8 mouse cellular contexts compared by ENCODE assay signal in genomic region chr9:64178610-64178973, GRCm38 (mm10). TPM values are rescaled to one million over a fixed set of nuclear protein-coding genes. Genes with fewer than 3 reads are reported as not detected.
DNase-seq lines count a peak whose midpoint lies in the region; ATAC-seq and TF ChIP-seq lines count a peak whose summit lies in the region.

No protein-coding gene starts in this region.

- peak overlapping the region; percentile 75 for H3K9ac ChIP-seq in heart, embryonic 15.5 days
- H3K9ac ChIP-seq in forebrain, embryonic 16.5 days (replicated peaks; ENCODE audit: low read depth, low read length): no peak overlapping the region
- H3K9ac ChIP-seq in liver, embryonic 16.5 days (ENCODE audit: low read depth, low read length): peak overlapping the region; percentile 84; the same call in 1 of the 2 replicates
- peak overlapping the region; percentile 76; the same call in 1 of the 2 replicates for H3K9ac ChIP-seq in stomach, postnatal 0 days (ENCODE audit: low read length)

- peak overlapping the region; percentile 88 for H3K27ac ChIP-seq in heart, embryonic 15.5 days
- H3K27ac ChIP-seq in forebrain, embryonic 16.5 days (ENCODE audit: low read length): peak overlapping the region; percentile 85
- H3K27ac ChIP-seq in liver, embryonic 16.5 days (ENCODE audit: low read length): peak overlapping the region; percentile 76
- H3K27ac ChIP-seq in stomach, postnatal 0 days (replicated peaks): peak overlapping the region; percentile 93

- WGBS in heart, embryonic 15.5 days: 33% methylated on average over 3 of the region's 3 CpGs
- WGBS in forebrain, embryonic 16.5 days: 48% methylated on average over 3 of the region's 3 CpGs
- 31% methylated on average over 3 of the region's 3 CpGs for WGBS in liver, embryonic 16.5 days (ENCODE audit: insufficient replicate concordance)
- WGBS in stomach, postnatal 0 days: 45% methylated on average over 3 of the region's 3 CpGs

- peak; percentile 63 for TF ChIP-seq CTCF in stomach, postnatal 0 days (IDR thresholded peaks at IDR 0.05; ENCODE audit: low read depth)

- H3K9me3 ChIP-seq in heart, embryonic 15.5 days (replicated peaks): no peaks in the 10 kb centered on the region
- no peaks in the 10 kb centered on the region for H3K9me3 ChIP-seq in forebrain, embryonic 16.5 days (ENCODE audit: control insufficient read depth, low read length)
- H3K9me3 ChIP-seq in liver, embryonic 16.5 days (replicated peaks; ENCODE audit: control insufficient read depth, low read length): no peaks in the 10 kb centered on the region
- no peaks in the 10 kb centered on the region for H3K9me3 ChIP-seq in stomach, postnatal 0 days (ENCODE audit: control insufficient read depth, low read length)

- H3K27me3 ChIP-seq in heart, embryonic 15.5 days: no peaks in the 10 kb centered on the region
- no peaks in the 10 kb centered on the region for H3K27me3 ChIP-seq in forebrain, embryonic 16.5 days (replicated peaks; ENCODE audit: control insufficient read depth, insufficient read depth, low read length)
- H3K27me3 ChIP-seq in liver, embryonic 16.5 days (ENCODE audit: control insufficient read depth, insufficient read depth, low read depth, low read length): no peaks in the 10 kb centered on the region
- H3K27me3 ChIP-seq in stomach, postnatal 0 days (ENCODE audit: control insufficient read depth, insufficient read depth, low read length): no peaks in the 10 kb centered on the region

- no peak; the same call in 1 of the 2 replicates for ATAC-seq in heart, embryonic 15.5 days (replicated peaks; ENCODE audit: insufficient number of reproducible peaks, insufficient read depth, low FRiP score, low read depth)
- 0 out of 2 replicates have a peak, but pooled peaks have one; percentile 42 for ATAC-seq in forebrain, embryonic 16.5 days
- ATAC-seq in liver, embryonic 16.5 days (ENCODE audit: low read depth): peak; percentile 30; the same call in 1 of the 2 replicates
- peak; percentile 37; the same call in 1 of the 2 replicates for ATAC-seq in stomach, postnatal 0 days (ENCODE audit: low FRiP score, low TSS enrichment)

- peaks cover 11% of the 10 kb centered on the region for H3K4me1 ChIP-seq in heart, embryonic 15.5 days (replicated peaks)
- H3K4me1 ChIP-seq in forebrain, embryonic 16.5 days (replicated peaks; ENCODE audit: control insufficient read depth, insufficient read depth, low read length): peaks cover 26% of the 10 kb centered on the region
- peaks cover 19% of the 10 kb centered on the region for H3K4me1 ChIP-seq in liver, embryonic 16.5 days (ENCODE audit: control insufficient read depth, low read depth, low read length)
- no peaks in the 10 kb centered on the region for H3K4me1 ChIP-seq in stomach, postnatal 0 days (replicated peaks; ENCODE audit: control insufficient read depth, insufficient read depth)

- H3K36me3 ChIP-seq in heart, embryonic 15.5 days: peaks cover 59% of the 10 kb centered on the region
- H3K36me3 ChIP-seq in forebrain, embryonic 16.5 days (ENCODE audit: control insufficient read depth, insufficient read depth): peaks cover 34% of the 10 kb centered on the region
- H3K36me3 ChIP-seq in liver, embryonic 16.5 days (ENCODE audit: control insufficient read depth, insufficient read depth): peaks cover 48% of the 10 kb centered on the region
- peaks cover 24% of the 10 kb centered on the region for H3K36me3 ChIP-seq in stomach, postnatal 0 days (ENCODE audit: control insufficient read depth, insufficient read depth, low read length)

- no peak for DNase-seq in heart, adult 9 months (ENCODE audit: low spot score in 2 of 2)
- peak; percentile 75 for DNase-seq in R1 (ENCODE audit: low read depth, low spot score)
- DNase-seq in stomach, postnatal 0 days (ENCODE audit: low spot score): no peak
- no peak for DNase-seq in gastrocnemius, postnatal 10 days
- DNase-seq in right cerebral cortex, adult 18-20 months: no peak

- no peak for TF ChIP-seq EP300 in stomach, postnatal 0 days (optimal IDR thresholded peaks at IDR 0.05)

- H3K4me2 ChIP-seq in heart, embryonic 15.5 days: peak overlapping the region; percentile 67
- H3K4me2 ChIP-seq in forebrain, embryonic 16.5 days (ENCODE audit: low read length): peak overlapping the region; percentile 52
- H3K4me2 ChIP-seq in liver, embryonic 16.5 days (ENCODE audit: low read depth, low read length): peak overlapping the region; percentile 84
- H3K4me2 ChIP-seq in stomach, postnatal 0 days (replicated peaks; ENCODE audit: low read depth): peak overlapping the region; percentile 43

- peak overlapping the region; percentile 82 for H3K4me3 ChIP-seq in heart, embryonic 15.5 days
- H3K4me3 ChIP-seq in forebrain, embryonic 16.5 days (replicated peaks; ENCODE audit: low read length): peak overlapping the region; percentile 67
- peak overlapping the region; percentile 85 for H3K4me3 ChIP-seq in liver, embryonic 16.5 days (ENCODE audit: low read depth, low read length)
- peak overlapping the region; percentile 69 for H3K4me3 ChIP-seq in stomach, postnatal 0 days (ENCODE audit: low read depth, low read length)

RNA-seq across cellular contexts. Expression of gene Snapc5, which starts 0.5 kb away (rescaled TPM):
- 29.6 and 29.9 TPM in 2 replicates for polyA plus RNA-seq in heart, embryonic 15.5 days (2015; fragmentation: Nextera tagmentation; extraction: Ambion mirVana)
- 31.5 and 35.3 TPM in 2 replicates for polyA plus RNA-seq in forebrain, embryonic 16.5 days (2015; fragmentation: Nextera tagmentation; extraction: Ambion mirVana)
- 10.1 and 11.6 TPM in 2 replicates for polyA plus RNA-seq in liver, embryonic 16.5 days (2015; fragmentation: Nextera tagmentation; extraction: Ambion mirVana)
- polyA plus RNA-seq in stomach, postnatal 0 days (2015; fragmentation: Nextera tagmentation; extraction: Ambion mirVana): 31.8 and 34.4 TPM in 2 replicates
- total RNA-seq in gastrocnemius, postnatal 10 days (2021): 10 to 100 TPM; 17.4 to 17.5 TPM

RNA-seq across cellular contexts. Expression of gene Rpl4, which starts 5.4 kb away (rescaled TPM):
- polyA plus RNA-seq in heart, embryonic 15.5 days (2015; fragmentation: Nextera tagmentation; extraction: Ambion mirVana): 648 and 701 TPM in 2 replicates
- 714 and 781 TPM in 2 replicates for polyA plus RNA-seq in forebrain, embryonic 16.5 days (2015; fragmentation: Nextera tagmentation; extraction: Ambion mirVana)
- polyA plus RNA-seq in liver, embryonic 16.5 days (2015; fragmentation: Nextera tagmentation; extraction: Ambion mirVana): 592 and 651 TPM in 2 replicates
- polyA plus RNA-seq in stomach, postnatal 0 days (2015; fragmentation: Nextera tagmentation; extraction: Ambion mirVana): 902 and 907 TPM in 2 replicates
- total RNA-seq in gastrocnemius, postnatal 10 days (2021): 100 to 1,000 TPM; 811 to 822 TPM

RNA-seq across cellular contexts. Expression of gene Zwilch, which starts 5.7 kb away (rescaled TPM):
- 14.7 and 19.2 TPM in 2 replicates for polyA plus RNA-seq in heart, embryonic 15.5 days (2015; fragmentation: Nextera tagmentation; extraction: Ambion mirVana)
- 10.0 and 10.8 TPM in 2 replicates for polyA plus RNA-seq in forebrain, embryonic 16.5 days (2015; fragmentation: Nextera tagmentation; extraction: Ambion mirVana)
- polyA plus RNA-seq in liver, embryonic 16.5 days (2015; fragmentation: Nextera tagmentation; extraction: Ambion mirVana): 13.3 and 13.5 TPM in 2 replicates
- polyA plus RNA-seq in stomach, postnatal 0 days (2015; fragmentation: Nextera tagmentation; extraction: Ambion mirVana): 3.2 and 4.1 TPM in 2 replicates
- total RNA-seq in gastrocnemius, postnatal 10 days (2021): 1 to 10 TPM; 3.1 to 5.3 TPM

RNA-seq across cellular contexts. Expression of gene Uchl4, which starts 56.4 kb away (rescaled TPM):
- polyA plus RNA-seq in heart, embryonic 15.5 days (2015; fragmentation: Nextera tagmentation; extraction: Ambion mirVana): 1.3 and 2.0 TPM in 2 replicates
- 2.4 and 2.5 TPM in 2 replicates for polyA plus RNA-seq in forebrain, embryonic 16.5 days (2015; fragmentation: Nextera tagmentation; extraction: Ambion mirVana)
- 0.80 and 0.96 TPM in 2 replicates for polyA plus RNA-seq in liver, embryonic 16.5 days (2015; fragmentation: Nextera tagmentation; extraction: Ambion mirVana)
- 2.0 and 2.2 TPM in 2 replicates for polyA plus RNA-seq in stomach, postnatal 0 days (2015; fragmentation: Nextera tagmentation; extraction: Ambion mirVana)
- total RNA-seq in gastrocnemius, postnatal 10 days (2021): 1 to 10 TPM; 2.0 to 2.9 TPM
